Mouse (Mus musculus) CD8-positive naive resting alpha-beta T cell, adult 2 months (primary cell): ENCODE data around the gene Mfn1.

Source experiments
- DNase-seq, 2 experiments: peaks; one replicate each; pipeline ENCODE4 v3.0.0; 2022; ENCODE audit warnings: low read depth in 2 of 2, low spot score in 2 of 2

Mfn1 gene

DNA sequence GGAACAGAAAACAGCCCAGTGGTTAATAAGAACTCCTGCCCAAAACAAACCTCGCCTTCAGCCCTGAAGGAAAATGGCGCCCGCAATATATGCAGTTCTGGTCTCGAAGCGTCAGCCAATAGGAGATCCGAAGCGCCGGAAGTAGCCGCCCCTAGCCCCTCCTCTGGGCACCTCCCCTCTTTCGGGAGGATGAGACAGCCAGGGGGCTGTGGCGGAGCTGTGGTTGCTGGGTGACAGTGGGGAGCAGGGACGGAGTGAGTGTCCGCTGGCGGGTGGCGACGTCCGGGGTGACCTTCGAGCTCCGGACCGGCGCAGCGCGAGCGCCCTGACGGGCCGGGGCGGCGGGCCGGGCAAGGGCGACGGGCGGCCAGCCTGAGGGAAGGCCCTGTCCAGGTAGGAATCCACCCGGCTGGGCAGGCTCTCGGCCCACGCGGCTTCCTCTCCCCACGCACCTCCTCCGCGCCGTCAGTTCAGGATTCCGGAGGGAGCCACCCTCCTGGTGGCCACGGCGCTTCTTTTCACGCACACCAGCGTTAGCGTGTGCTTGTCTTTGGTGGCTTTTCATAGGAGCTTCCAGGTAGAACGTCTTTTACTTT, at the start of gene Mfn1:
TSS of gene Mfn1 (plus strand) at position 163 of the 596 bp plus-strand sequence.
- peak; percentile 85 to 91 for DNase-seq

DNA sequence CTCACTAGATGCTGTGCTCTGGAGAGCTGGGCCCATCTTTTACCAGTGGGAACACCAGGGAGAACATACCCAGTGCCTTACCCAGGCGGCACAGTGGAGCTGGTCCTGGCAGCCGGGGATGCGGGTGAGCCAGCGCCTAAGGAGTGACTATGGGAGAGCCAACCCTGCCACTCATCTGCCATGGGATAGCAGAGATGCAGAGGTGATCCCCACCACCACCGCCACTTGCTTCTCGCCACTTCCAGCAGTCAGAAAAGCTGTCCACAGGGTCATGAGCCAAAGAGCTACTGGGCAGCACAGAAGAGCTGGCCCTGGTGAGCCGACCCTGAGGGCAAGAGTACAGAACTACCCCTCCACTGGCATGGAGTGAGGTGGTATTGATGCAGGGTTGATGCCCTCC, 49.3 kb upstream of the Mfn1 start:
- no peak for DNase-seq

DNA sequence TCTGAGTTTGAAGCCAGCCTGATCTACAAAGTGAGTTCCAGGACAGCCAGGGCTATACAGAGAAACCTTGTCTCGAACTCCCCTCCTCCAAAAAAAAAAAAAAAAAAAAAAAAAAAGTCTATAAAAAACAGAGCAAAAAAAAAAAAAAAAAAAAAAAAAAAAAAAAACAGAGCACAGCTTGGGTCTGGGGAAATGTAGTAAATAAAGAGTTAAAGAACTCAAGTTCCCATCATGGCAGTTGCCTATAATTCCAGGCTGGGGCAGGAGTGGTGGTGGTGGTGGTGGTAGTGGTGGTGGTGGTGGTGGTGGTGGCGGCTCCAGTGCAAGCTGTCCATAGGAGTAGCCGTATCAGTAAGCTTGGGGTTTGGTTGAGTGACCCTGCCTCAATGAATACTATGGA, 46.2 kb upstream of the Mfn1 start:
- DNase-seq: no peak

DNA sequence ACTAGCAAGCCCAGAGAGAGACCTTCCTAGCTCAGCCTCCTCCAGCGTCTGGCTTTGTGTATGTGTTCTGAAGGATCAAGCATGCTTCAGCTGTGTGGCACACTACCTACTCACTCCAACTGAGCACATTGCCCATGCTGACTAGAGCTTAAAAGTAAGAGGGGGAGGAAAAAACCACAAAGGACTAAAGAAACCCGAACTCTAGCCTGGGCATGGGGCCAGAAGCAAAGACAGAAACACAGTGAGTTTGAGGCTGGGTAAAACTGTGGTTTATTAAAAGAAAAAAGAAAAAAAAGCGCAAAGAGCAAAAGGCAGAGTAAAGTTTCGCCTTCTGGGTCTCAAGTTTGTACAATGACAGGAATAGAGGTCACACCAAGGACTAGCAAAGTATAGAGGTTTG, 42.7 kb upstream of the Mfn1 start:
- DNase-seq: no peak

DNA sequence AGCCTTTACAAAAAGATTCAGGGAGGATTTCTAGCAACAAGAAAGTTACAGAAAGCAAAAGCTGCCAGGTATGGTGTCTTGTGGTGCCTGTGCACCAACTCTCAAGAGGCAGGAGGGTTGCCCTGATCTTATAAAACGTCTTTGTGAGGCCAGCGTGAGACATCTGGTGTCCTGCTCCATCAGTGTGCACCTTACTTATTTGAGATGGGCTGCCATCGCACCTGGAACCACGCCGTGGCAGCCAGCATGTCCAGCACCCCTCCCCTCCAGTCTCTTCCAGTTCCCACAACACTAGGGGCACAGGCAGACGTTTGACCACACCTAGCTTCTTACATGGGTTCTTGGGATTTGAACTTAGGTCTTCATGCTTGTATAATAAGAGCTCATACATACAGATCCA, 41.1 kb upstream of the Mfn1 start:
- no peak for DNase-seq

DNA sequence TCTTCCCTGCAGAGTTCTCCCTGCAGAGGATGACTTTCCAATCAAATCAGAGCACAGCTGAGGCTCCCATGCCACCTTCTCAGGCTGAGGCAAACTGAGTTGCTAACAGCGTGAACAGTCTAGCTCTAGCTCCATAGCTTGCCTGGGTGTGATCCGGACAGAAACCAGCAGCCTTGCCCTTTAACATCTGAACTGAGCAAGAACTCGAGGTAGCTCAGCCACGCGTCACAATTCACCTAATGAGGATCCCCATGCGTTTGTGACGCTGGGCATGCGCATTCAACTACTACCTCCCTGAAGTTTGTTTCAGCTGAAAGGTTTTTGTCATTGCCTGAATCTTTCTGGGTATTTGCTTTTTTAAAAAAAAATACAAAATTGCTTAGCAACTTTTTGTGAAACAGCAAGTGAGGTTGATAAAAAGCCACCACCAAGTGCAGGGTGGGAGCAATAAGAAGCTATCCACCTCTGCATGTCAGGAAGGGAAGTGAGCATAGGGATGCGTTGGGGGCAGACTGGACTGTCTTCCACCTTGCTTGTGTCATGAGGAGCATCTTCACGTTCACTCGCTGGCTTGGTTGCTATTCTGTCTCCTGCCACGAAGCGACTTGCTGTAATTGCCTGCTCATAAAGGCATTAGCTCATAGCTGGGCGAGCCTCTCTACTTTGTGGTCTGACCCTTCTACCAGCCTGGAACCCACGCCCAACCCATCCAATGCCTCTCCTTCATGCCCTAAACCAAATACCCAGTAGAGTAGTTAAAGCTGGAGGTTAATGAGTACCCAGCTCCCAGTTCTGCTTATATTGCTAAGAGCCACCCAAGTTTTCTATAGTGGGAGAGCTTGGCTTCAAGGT, 39.0 kb upstream of the Mfn1 start:
- no peak for DNase-seq

DNA sequence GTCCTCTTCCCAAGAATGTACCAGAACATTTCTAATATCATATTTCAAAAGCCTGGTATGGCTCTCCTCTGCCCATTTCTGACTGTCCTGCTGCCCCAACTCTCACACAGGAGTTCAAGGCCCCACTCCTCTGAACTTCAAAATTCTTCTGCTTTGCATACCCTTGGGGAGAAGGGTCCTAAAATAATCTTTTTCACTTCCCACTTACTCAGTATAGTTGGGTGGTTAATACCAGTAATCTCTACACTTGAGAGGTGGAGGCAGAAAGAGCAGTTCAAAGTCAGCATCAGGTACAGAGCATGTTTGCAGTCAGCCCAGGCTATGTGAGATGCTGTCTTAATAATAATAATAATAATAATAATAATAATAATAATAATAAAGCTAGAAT, 38.3 kb upstream of the Mfn1 start:
- no peak for DNase-seq

DNA sequence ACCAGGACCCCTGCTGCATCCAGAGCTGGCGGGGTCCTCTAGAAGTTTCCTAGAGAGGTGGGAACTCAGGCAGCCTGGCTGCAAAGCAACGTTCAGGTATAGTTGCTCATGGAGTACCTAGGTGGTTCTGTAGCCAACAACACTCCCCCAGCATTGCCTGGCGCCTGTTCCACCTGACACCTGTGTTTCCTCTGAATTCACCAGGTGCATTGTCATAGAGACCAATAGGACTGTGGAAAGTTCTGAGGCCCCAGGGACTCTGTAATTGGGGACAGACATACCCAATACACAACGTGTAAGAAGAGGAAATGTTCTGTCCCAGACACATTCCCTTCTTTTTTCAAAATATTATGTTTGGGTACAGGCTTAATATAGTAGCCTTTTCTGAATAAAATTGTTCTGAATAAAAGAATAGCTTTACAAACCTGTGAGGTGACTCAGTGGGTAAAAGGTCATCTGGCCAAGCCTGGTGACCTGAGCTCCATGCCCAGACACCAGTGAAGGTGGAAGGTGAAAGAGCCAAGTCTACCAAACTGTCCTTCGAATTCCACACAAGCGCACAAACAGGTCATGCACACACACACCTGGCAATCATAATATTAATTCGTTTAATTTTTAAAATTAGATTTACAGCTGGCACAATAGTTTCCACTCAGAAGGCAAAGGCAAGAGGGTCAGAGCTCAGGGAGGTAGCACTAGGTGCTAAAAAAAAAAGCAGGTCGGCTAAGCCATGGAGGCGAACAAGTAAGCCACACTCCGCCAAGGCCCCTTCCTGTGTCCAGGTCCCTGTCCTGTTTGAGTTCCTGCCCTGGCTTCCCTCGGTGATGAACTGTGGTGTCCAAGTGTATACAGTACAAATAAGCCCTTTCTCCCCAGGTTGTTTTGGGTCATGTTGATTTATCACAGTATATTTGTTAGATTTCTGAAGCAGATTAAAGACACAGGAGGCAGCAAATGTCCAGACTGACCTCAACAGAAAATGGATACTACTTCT, 36.9 kb upstream of the Mfn1 start, which contains the start of gene Kcnmb3:
TSS of gene Kcnmb3 (minus strand) at position 135 of the 994 bp plus-strand sequence.
- no peak for DNase-seq

DNA sequence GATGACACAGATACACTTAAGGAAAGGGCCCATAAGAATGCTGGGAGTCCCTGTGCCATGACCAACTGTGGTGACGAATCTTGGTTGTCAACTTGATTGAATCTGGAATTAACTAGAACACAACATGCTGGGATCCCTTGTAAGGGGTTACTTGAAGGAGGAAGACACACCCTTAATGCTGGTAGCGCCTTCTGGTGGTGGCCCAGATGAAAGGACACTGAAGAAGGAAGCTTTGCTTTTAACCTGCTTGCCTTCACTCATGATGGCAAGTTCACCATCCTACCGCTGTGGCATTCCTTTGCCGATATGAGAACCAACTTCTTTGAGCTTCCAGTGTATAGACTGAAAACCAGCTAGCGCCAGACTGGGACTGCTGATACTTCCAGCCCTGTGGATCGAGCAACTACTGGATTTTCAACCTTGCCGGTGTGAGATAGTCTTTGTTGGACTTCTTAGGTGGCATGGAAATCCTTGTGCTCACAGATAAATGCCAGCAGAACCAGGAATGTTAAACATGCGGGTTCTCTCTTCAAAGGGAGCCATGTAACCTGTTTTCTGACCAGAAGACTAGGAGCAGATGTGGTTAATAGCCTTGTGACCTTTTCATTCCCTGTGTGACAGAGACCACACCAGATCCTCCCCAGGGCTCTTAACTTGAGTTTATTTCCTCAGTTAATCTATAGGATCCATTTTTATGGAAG, 34.7 kb upstream of the Mfn1 start:
- DNase-seq: no peak

DNA sequence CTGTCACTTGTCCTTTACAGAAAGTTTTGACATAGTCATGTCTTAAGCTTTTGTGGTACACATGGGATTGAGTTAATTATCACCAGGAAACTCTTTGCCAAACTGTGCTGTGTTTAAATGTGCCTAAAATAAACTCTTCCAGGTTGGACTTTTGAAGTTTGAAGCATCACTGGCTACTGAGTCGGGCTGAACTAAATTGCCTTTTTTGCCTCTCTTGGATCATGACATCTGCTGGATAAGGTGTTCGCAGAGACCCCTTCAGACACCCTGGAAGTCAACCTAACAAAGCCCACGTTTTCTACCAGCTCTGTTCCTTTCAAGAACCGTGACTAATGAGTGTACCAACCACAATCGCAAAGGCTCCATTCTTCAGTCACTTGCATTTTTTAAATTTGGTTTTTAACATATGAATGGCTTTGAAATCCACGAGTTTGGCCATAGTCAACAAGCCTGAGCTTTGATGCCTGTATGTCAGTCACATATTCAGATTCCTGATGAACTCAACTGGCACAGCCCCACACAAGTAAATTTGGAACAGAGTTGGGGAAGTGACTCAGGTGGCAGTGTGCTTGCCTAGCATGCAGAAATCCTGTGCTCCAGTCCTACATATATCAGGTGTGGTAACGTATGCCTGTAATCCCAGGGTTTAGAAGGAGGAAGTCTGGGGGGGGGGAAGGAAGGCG, 34.0 kb upstream of the Mfn1 start:
- DNase-seq: no peak

DNA sequence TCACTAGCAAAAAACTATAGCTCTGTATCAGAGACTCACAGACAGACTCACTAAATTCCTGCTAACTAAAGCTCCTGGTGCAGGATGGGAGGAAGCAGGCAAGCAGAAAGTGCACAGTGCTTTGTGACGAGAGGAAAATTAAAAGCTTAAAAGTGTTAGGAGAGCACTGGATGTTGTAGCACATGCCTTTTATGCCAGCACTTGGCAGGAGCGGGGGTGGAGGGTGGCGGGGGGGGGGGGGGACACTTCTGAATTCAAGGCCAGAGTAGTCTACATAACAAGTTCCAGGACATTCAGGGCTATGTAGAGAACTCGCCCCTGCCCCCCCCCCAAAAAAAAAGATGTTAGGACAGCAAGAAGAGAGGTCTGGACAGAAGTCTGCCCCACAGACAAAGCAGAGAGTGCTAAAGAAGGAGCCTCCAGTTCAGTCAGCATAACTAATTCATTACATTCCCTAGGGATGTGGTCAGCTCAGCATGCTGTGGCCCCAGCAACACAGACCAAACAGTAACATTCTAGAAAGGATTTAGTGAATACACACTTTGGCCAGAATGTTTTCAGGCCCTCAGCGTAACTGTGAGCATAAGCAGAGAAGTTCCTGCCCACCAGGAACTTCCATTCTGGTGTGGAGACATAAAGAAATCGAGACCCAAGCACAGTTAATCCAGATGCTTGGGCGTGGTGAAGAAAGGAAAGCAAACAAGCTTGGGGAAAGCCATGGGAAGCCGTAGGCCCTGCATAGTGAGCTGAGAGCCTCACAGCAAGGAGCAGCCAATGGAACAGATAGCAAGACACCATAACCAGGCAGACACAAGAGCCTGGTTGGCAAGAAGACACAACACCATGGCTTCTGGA, 33.2 kb upstream of the Mfn1 start:
- DNase-seq: no peak

DNA sequence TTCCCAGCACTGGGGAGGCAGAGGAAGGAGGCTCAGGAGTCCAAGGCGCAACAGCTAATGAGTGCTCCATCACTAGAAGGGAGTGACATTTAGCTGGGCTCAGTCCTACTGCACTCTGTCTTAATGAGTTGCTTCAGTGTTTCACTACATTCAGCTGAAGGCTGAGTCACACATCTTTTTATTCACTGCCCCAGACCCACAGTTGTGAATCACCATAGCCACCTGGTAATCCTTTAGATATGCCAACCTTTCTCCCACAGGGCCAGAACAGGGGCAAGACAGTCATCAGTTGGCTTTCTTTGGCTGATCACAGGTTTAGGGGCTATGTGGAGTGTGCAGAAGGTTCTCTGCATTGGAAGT, 32.6 kb upstream of the Mfn1 start:
- no peak for DNase-seq

DNA sequence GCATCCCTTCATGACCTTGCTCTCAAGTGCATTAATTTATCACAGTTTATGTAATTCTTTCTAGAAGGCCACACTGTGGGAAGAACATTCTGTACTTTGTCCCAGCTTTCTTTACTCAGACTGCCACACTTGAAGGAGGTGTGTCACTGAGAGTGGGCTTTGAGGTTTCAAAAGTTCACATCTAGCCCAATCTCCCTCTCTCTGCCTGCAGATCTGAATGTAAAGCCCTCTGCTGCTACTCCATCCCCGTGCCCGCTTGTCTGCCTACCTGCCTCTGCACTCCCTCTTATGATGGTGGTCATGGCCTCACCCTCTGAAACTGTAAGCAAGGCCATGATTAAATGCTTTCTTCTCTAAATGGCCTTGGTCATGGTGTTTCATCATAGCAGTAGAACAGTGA, 28.9 kb upstream of the Mfn1 start:
- DNase-seq: no peak

DNA sequence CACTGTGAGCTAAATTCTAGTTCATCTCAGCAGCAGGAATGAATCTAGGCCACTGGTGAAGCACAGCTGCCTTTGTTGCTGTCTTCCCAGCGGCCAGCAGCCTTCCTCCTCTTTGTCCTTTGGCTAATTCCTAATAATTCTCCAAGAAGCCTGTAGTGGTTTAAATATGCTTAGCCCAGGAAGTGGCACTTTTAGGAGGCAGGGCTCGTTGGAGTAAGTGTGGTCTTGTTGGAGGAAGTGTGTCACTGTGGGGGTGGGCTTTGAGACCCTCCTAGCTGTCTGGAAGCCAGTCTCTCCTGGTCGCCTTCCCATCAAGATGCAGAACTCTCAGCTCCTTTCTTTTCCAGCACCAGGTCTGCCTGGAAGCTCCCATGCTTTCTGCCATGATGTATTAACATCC, 23.4 kb upstream of the Mfn1 start:
- no peak for DNase-seq

DNA sequence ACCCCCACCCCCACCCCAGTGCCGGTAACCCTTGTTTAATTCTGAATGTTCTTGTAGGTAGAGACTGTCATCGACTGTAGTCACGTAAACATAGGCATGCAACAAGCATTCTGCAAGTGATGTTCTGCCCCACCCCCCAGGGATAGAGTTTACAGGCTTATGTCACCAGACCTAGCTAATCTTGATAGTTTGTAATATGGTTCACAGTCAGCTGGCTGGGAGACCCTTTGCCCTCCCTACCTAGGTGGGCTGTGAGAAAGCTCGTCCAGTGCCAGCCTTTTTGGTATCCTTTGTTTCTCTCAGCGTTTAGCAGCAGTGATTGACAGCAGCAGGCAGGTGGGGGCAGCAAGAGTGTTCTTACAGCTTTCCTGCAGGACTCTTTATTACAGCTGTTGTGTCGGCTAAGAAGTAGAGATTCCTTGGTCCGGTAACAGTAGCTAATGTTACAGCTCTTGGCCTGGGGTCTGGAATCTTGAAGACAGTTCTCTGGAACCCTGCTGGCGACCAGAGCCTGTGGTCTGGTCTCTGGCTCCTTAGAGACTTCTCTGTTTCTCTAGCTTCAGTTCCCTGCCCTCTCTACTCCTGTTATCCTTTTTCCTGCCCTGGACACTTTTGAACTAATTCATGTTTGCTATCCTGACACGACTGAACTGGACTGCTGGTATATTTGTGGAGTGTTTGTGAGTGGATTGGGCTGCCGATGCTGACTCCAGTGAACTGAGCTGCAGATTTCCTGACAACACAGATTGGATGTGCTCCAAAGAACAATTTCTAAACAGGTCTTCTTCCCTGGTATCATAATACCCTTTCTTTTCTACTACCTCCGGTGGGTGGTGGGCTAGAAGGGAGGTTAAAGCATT, 22.7 kb upstream of the Mfn1 start:
- DNase-seq: no peak

DNA sequence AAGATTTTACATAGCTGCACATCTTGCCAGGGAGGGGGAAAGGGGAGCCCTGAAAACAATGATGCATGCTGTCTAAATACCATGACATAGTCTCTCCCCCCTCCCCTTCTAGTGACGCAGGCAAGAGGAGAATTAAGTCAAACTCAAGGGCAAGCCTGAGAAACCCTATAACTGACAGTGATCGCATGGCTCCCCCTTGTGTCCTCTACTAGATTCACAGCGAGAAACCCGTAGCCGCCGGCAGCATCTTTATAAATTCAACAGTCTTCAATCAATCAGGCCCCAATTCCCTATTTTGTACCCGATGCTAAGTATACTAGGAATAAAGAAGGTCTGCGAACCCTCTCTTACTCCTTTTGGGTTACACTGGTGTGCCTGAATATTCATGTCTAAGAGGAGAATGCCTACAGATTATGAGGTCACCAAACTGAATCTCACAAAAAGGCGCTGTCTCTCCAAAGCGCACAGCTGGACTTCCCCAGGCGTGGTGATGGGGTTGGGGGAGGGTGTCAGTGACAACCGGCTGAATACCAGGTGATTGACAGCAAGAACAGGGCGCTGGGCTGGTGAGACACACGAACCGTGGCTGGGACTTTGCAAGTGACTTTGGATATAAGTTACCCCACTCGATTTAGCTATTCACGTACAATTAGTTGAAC, 20.5 kb upstream of the Mfn1 start:
- DNase-seq: peak; percentile 65 to 83

DNA sequence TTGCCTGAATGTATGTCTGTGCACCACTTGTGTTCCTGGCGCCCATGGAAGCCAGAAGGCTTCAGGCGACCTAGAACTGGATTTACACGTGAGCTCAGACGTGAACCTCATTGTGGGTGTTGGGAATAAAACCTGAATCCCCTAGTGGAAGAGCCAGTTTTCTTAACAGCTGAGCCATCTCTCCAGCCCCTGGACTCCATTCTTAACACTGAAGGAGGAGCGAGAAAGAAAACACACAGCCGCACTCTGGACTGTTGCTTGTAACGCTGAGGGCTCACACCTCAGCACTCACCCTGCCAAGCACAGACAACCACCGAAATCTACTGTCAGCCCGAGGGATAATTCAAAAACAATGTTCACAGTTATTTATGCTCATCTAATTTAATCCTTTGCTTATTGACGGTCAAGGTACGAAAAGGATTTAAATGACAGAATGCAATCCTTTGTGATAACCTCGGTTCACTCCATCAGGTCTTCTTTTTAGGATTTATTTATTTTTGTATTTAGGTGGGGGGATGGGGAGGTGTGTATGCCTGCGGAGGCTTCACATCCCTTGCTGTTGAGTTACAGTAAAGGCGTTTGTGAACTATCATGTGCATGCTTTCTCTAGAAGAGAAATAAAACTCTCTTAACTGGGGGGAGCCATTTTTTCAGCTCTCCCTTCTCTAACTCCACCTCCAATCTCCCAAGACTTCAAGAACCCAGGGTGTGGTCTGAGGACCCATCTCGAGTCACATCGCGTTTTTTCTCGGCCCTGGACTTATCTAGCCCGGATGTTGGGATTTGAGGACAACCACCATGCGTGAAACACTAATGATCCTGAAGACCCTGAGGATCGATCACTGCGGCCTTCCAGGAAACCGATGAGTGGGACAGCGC, 19.5 kb upstream of the Mfn1 start, which contains the start of gene Zfp639:
TSS of gene Zfp639 (plus strand) at position 764 of the 879 bp plus-strand sequence.
- no peak for DNase-seq
